Mouse (Mus musculus) brown adipose tissue, adult 24 weeks (tissue): Measurements from ENCODE around the gene Bloc1s5. TPM values are rescaled to one million over a fixed set of nuclear protein-coding genes. Genes with fewer than 3 reads are reported as not detected.

Experiments
- H3K27ac ChIP-seq: fragments of 200-500 bp; replicated peaks from 2 replicates; pipeline ENCODE4 v1.5.1; 2012; ENCODE audit warnings: low read depth, mild to moderate bottlenecking, low read length
- H3K4me1 ChIP-seq: fragments of 200-500 bp; 2 replicates; pipeline ENCODE4 v1.6.1; 2012; ENCODE audit warnings: low read length, mixed read lengths; ENCODE audit not compliant: control insufficient read depth, insufficient read depth, insufficient read length
- H3K4me3 ChIP-seq: fragments of 200-500 bp; 2 replicates; pipeline ENCODE4 v1.5.1; 2012; ENCODE audit warnings: low read depth, mild to moderate bottlenecking, low read length, moderate library complexity; ENCODE audit not compliant: insufficient read depth
- polyA plus RNA-seq: library from polyadenylated mRNA; stranded (reverse); fragments of >200 nt; gene quantifications from 2 replicates; pipeline ENCODE4 v1.2.4, GENCODE M21; 2012; ENCODE audit not compliant: missing spikeins, insufficient read depth, insufficient read length

The Bloc1s5 gene
- polyA plus RNA-seq, 1 experiment = 21.7 TPM

GRCm38 (mm10) chr13:38554611-38555010 lies 80.3 kb downstream of the Bloc1s5 start:
- Histone ChIP-seq H3K4me1 (no peaks in the 10 kb centered on the region), H3K4me3 (no peak overlapping the region), H3K27ac (no peak overlapping the region)

- Histone ChIP-seq H3K4me1 (no peaks in the 10 kb centered on the region), H3K4me3 (no peak overlapping the region), H3K27ac (no peak overlapping the region)
Observed at GRCm38 (mm10) chr13:38554210-38554609, 80.7 kb downstream of the Bloc1s5 start.

- Histone ChIP-seq H3K4me1 (no peaks in the 10 kb centered on the region), H3K4me3 (no peak overlapping the region), H3K27ac (no peak overlapping the region)
Observed at GRCm38 (mm10) chr13:38548681-38549080, 86.2 kb downstream of the Bloc1s5 start.

- H3K4me3 ChIP-seq = no peak overlapping the region
- H3K27ac ChIP-seq = no peak overlapping the region
- no peaks in the 10 kb centered on the region for H3K4me1 ChIP-seq
Observed at GRCm38 (mm10) chr13:38547717-38548116, 87.2 kb downstream of the Bloc1s5 start.

GRCm38 (mm10) chr13:38546754-38547153 lies 88.2 kb downstream of the Bloc1s5 start:
- H3K4me1 ChIP-seq = no peaks in the 10 kb centered on the region
- no peak overlapping the region for H3K4me3 ChIP-seq
- H3K27ac ChIP-seq = no peak overlapping the region

- no peak overlapping the region for H3K27ac ChIP-seq
- no peaks in the 10 kb centered on the region for H3K4me1 ChIP-seq
- H3K4me3 ChIP-seq = no peak overlapping the region
Observed at GRCm38 (mm10) chr13:38545460-38545859, 89.4 kb downstream of the Bloc1s5 start.

- no peaks in the 10 kb centered on the region for H3K4me1 ChIP-seq
- no peak overlapping the region for H3K4me3 ChIP-seq
- H3K27ac ChIP-seq = no peak overlapping the region
Observed at GRCm38 (mm10) chr13:38544769-38545445, 90.0 kb downstream of the Bloc1s5 start.

GRCm38 (mm10) chr13:38543455-38544125 lies 91.3 kb downstream of the Bloc1s5 start:
- Histone ChIP-seq H3K4me3 (no peak overlapping the region), H3K4me1 (no peaks in the 10 kb centered on the region), H3K27ac (no peak overlapping the region)

Other genes starting within 250 kb of the Bloc1s5 start
- 27.2 and 31.5 TPM in 2 replicates for gene Txndc5, start 106.3 kb downstream of the Bloc1s5 start, polyA plus RNA-seq
- 19.5 and 20.4 TPM in 2 replicates for gene Eef1e1, start 23.9 kb upstream of the Bloc1s5 start, polyA plus RNA-seq